In the genomic region with DNA sequence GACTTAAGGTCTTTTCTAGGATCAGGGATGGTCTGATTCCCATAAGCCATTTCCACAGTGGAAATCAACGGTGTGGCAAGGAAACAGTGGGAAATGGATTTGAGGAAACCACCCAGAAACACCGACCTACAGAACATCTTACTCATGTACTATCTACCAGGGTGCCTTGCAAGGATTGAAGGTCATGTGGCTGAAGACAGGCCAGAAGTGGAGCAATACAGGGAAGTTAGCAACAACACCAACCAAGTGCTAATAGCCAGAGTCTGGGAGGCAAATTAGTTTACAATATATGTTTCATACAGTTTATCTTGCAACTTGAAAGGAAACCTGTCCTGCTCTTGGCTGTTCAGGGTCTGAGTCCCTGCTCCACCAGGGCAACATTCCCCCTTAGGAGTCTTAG, we compare ENCODE assay signal across 20 mouse cellular contexts. TPM values are rescaled to one million over a fixed set of nuclear protein-coding genes. Genes with fewer than 3 reads are reported as not detected.
DNase-seq lines count a peak whose midpoint lies in the region; ATAC-seq lines count a peak whose summit lies in the region.
"Had no signal": no experiment of that assay in that cellular context is flagged by ENCODE, and none has a peak within 500 bp of the region (broad histone marks: within the 10 kb centered on the region; RNA-seq: fewer than 3 reads in every experiment).

No protein-coding gene starts in this region.

- DNase-seq in heart, postnatal 10 days = no peak
- peak; percentile 57 for DNase-seq in adipocyte (ENCODE audit: low spot score)
- DNase-seq in forebrain, embryonic 10.5 days (ENCODE audit: extremely low spot score, low spot score) = no peak
- DNase-seq in hindbrain, embryonic 11.5 days (ENCODE audit: low spot score) = no peak
- DNase-seq: kidney, adult 11 months; kidney, postnatal 36 days; thymus, postnatal 25 days had no signal

- no peak for ATAC-seq in heart, embryonic 12.5 days (ENCODE audit: insufficient number of reproducible peaks, low FRiP score)
- peak; percentile 39; the same call in 1 of the 2 replicates for ATAC-seq in granulocyte monocyte progenitor cell, adult 5-6 weeks (replicated peaks; ENCODE audit: poor library complexity, severe bottlenecking)
- peak; percentile 68 for ATAC-seq in monocyte, adult 5-6 weeks (replicated peaks; ENCODE audit: insufficient number of reproducible peaks, low FRiP score, low TSS enrichment, poor library complexity, severe bottlenecking)
- ATAC-seq in hindbrain, embryonic 11.5 days (ENCODE audit: low FRiP score) = no peak
- ATAC-seq: forebrain, embryonic 13.5 days had no signal

- H3K4me1 ChIP-seq in heart, embryonic 12.5 days (replicated peaks) = peaks cover 44% of the 10 kb centered on the region
- peaks cover 15% of the 10 kb centered on the region for H3K4me1 ChIP-seq in forebrain, embryonic 10.5 days
- H3K4me1 ChIP-seq in hindbrain, embryonic 11.5 days (replicated peaks; ENCODE audit: control insufficient read depth, insufficient read depth, low read length) = no peaks in the 10 kb centered on the region

- H3K9me3 ChIP-seq in heart, embryonic 12.5 days (replicated peaks) = no peaks in the 10 kb centered on the region
- no peaks in the 10 kb centered on the region for H3K9me3 ChIP-seq in forebrain, embryonic 10.5 days
- H3K9me3 ChIP-seq in hindbrain, embryonic 11.5 days (ENCODE audit: control insufficient read depth, low read length) = no peaks in the 10 kb centered on the region
- H3K9me3 ChIP-seq: forebrain, embryonic 13.5 days; hindbrain, embryonic 10.5 days; lung, embryonic 15.5 days; stomach, embryonic 15.5 days had no signal

- no peak overlapping the region for H3K4me3 ChIP-seq in heart, embryonic 12.5 days
- H3K4me3 ChIP-seq in forebrain, embryonic 10.5 days = no peak overlapping the region
- H3K4me3 ChIP-seq in hindbrain, embryonic 11.5 days (ENCODE audit: low read depth, low read length) = no peak overlapping the region
- H3K4me3 ChIP-seq: forebrain, embryonic 13.5 days; hindbrain, embryonic 10.5 days; lung, embryonic 15.5 days; stomach, embryonic 15.5 days had no signal

- H3K27me3 ChIP-seq in heart, embryonic 12.5 days (replicated peaks) = no peaks in the 10 kb centered on the region
- H3K27me3 ChIP-seq in forebrain, embryonic 10.5 days (ENCODE audit: poor library complexity, severe bottlenecking) = no peaks in the 10 kb centered on the region
- H3K27me3 ChIP-seq in hindbrain, embryonic 11.5 days (ENCODE audit: control insufficient read depth, insufficient read depth, low read length) = no peaks in the 10 kb centered on the region
- H3K27me3 ChIP-seq: forebrain, embryonic 13.5 days; lung, embryonic 15.5 days; stomach, embryonic 15.5 days had no signal

- intact Hi-C loops in heart, postnatal 10 days (cut with DNase I) = no loop called here

- no peak overlapping the region for H3K9ac ChIP-seq in heart, embryonic 12.5 days
- no peak overlapping the region for H3K9ac ChIP-seq in hindbrain, embryonic 11.5 days (ENCODE audit: low read depth, low read length)
- H3K9ac ChIP-seq: forebrain, embryonic 13.5 days; lung, embryonic 15.5 days; stomach, embryonic 15.5 days had no signal

- peaks cover 2% of the 10 kb centered on the region; the same call in 1 of the 2 replicates for H3K36me3 ChIP-seq in heart, embryonic 12.5 days
- no peaks in the 10 kb centered on the region for H3K36me3 ChIP-seq in forebrain, embryonic 10.5 days (replicated peaks)
- no peaks in the 10 kb centered on the region for H3K36me3 ChIP-seq in hindbrain, embryonic 11.5 days (ENCODE audit: control insufficient read depth, insufficient read depth, low read length)
- H3K36me3 ChIP-seq: hindbrain, embryonic 10.5 days; lung, embryonic 15.5 days; stomach, embryonic 15.5 days had no signal

- no peak overlapping the region for H3K4me2 ChIP-seq in heart, embryonic 12.5 days
- no peak overlapping the region for H3K4me2 ChIP-seq in hindbrain, embryonic 11.5 days (replicated peaks; ENCODE audit: low read depth, low read length)
- H3K4me2 ChIP-seq: forebrain, embryonic 13.5 days; lung, embryonic 15.5 days; midbrain, embryonic 11.5 days; stomach, embryonic 15.5 days had no signal

- H3K27ac ChIP-seq in heart, embryonic 12.5 days (ENCODE audit: poor library complexity, severe bottlenecking) = peak overlapping the region; percentile 52
- H3K27ac ChIP-seq in forebrain, embryonic 10.5 days = no peak overlapping the region
- no peak overlapping the region for H3K27ac ChIP-seq in hindbrain, embryonic 11.5 days (ENCODE audit: low read depth, low read length)
- H3K27ac ChIP-seq: forebrain, embryonic 13.5 days; hindbrain, embryonic 10.5 days; lung, embryonic 15.5 days; stomach, embryonic 15.5 days had no signal

- 76% methylated on average over 2 of the region's 2 CpGs for WGBS in heart, embryonic 12.5 days
- 88% methylated on average over 2 of the region's 2 CpGs for WGBS in forebrain, embryonic 10.5 days
- 85% methylated on average over 2 of the region's 2 CpGs for WGBS in hindbrain, embryonic 11.5 days

RNA-seq across cellular contexts. Expression of a gene that starts 9.8 kb away (rescaled TPM):
- polyA plus RNA-seq in heart, embryonic 12.5 days (2016; fragmentation: Nextera tagmentation; extraction: Ambion mirVana) = 24.3 and 25.7 TPM in 2 replicates
- total RNA-seq in heart, postnatal 10 days (2021) = 10 to 100 TPM; 66.5 to 71.9 TPM
- 13.1 and 13.5 TPM in 2 replicates for total RNA-seq in granulocyte monocyte progenitor cell, adult 5-6 weeks (2014; fragmentation: Nextera tagmentation)
- total RNA-seq in granulocyte monocyte progenitor cell, adult 5-6 weeks (2017) = 21.1 and 22.2 TPM in 2 replicates
- total RNA-seq in monocyte, adult 5-6 weeks (2017) = 37.7 to 55.0 TPM (median 54.1 TPM) in 3 replicates
- 8.2 and 9.0 TPM in 2 replicates for polyA plus RNA-seq in forebrain, embryonic 10.5 days (2016; fragmentation: Nextera tagmentation; extraction: Ambion mirVana)
- 15.4 and 16.0 TPM in 2 replicates for polyA plus RNA-seq in hindbrain, embryonic 11.5 days (2014; fragmentation: Nextera tagmentation; extraction: Ambion mirVana)

RNA-seq across cellular contexts. Expression of a gene that starts 45.4 kb away (rescaled TPM):
- 0.30 TPM in 1 of 2 replicates, not detected in the other for polyA plus RNA-seq in heart, embryonic 12.5 days (2016; fragmentation: Nextera tagmentation; extraction: Ambion mirVana)
- under 1 TPM; 0.24 to 0.55 TPM for total RNA-seq in heart, postnatal 10 days (2021)
- not detected in 2 replicates for total RNA-seq in granulocyte monocyte progenitor cell, adult 5-6 weeks (2014; fragmentation: Nextera tagmentation)
- not detected in 2 replicates for total RNA-seq in granulocyte monocyte progenitor cell, adult 5-6 weeks (2017)
- total RNA-seq in monocyte, adult 5-6 weeks (2017) = 0.76 TPM in 1 of 3 replicates, not detected in the others
- not detected in 2 replicates for polyA plus RNA-seq in forebrain, embryonic 10.5 days (2016; fragmentation: Nextera tagmentation; extraction: Ambion mirVana)
- 0.17 TPM in 1 of 2 replicates, not detected in the other for polyA plus RNA-seq in hindbrain, embryonic 11.5 days (2014; fragmentation: Nextera tagmentation; extraction: Ambion mirVana)
- total RNA-seq: layer of hippocampus, postnatal 14 days; left cerebral cortex, postnatal 36 days; liver, adult 2 months had no signal
- polyA plus RNA-seq: brain, embryonic 14.5 days; cortical plate, adult 2 months; liver, adult 2 months; midbrain, embryonic 11.5 days had no signal

Comparison
In these comparisons a context has a peak if more than half of its experiments do, and no peak if none do; other contexts are left out.
1. ATAC-seq: peak in granulocyte monocyte progenitor cell, adult 5-6 weeks (single experiment) and monocyte, adult 5-6 weeks (single experiment); none in heart, embryonic 12.5 days (single experiment) and hindbrain, embryonic 11.5 days (single experiment).